ENCODE assay signal across 8 mouse cellular contexts in genomic region chr11:120304886-120305534, GRCm38 (mm10). TPM values are rescaled to one million over a fixed set of nuclear protein-coding genes. Genes with fewer than 3 reads are reported as not detected.
DNase-seq lines count a peak whose midpoint lies in the region; ATAC-seq and TF ChIP-seq lines count a peak whose summit lies in the region.

No protein-coding gene starts in this region.

- peak; percentile 73 for TF ChIP-seq CTCF in lung, postnatal 0 days (IDR thresholded peaks at IDR 0.05)

- H3K4me3 ChIP-seq in lung, postnatal 0 days (ENCODE audit: low read depth, low read length) = peak overlapping the region; percentile 53

- no peaks in the 10 kb centered on the region for H3K27me3 ChIP-seq in lung, postnatal 0 days (replicated peaks; ENCODE audit: insufficient read depth, low read length)

- peak overlapping the region; percentile 43 for H3K9ac ChIP-seq in lung, postnatal 0 days (replicated peaks; ENCODE audit: low read depth)

- TF ChIP-seq EP300 in lung, postnatal 0 days (IDR thresholded peaks at IDR 0.05) = no peak

- H3K36me3 ChIP-seq in lung, postnatal 0 days (ENCODE audit: insufficient read depth, low read length) = no peaks in the 10 kb centered on the region

- DNase-seq in Muller cell, postnatal 12 days (ENCODE audit: inconsistent ontology term) = peak; percentile 100
- DNase-seq in cerebellum, adult 8-10 months = peak; percentile 89
- DNase-seq in forelimb bud, embryonic 11.5 days (ENCODE audit: low read depth, low spot score) = peak; percentile 97
- DNase-seq in layer of hippocampus, adult 9-11 months = peak; percentile 89
- peak; percentile 96 for DNase-seq in lung, postnatal 0 days (ENCODE audit: low spot score)
- peak; percentile 71 for DNase-seq in ovary, postnatal 10 days (ENCODE audit: low spot score)
- peak; percentile 97 for DNase-seq in thymus, postnatal 0 days (ENCODE audit: low spot score)

- peak overlapping the region; percentile 74 for H3K27ac ChIP-seq in lung, postnatal 0 days (ENCODE audit: low read length)

- ATAC-seq in hematopoietic stem cell, adult 5-6 weeks (replicated peaks in 1 of 2; ENCODE audit: insufficient read depth in 1 of 2, low FRiP score in 2 of 2, low TSS enrichment in 1 of 2, low read depth in 1 of 2, poor library complexity in 2 of 2, severe bottlenecking in 2 of 2) = peak; percentile 75 to 83
- peak; percentile 97 for ATAC-seq in lung, postnatal 0 days

- no peaks in the 10 kb centered on the region for H3K9me3 ChIP-seq in lung, postnatal 0 days (ENCODE audit: low read length)

- peak overlapping the region; percentile 85 for H3K4me2 ChIP-seq in lung, postnatal 0 days (replicated peaks; ENCODE audit: low read depth, low read length)

- WGBS in lung, postnatal 0 days = 1% methylated on average over 41 of the region's 53 CpGs

- H3K4me1 ChIP-seq in lung, postnatal 0 days (ENCODE audit: insufficient read depth, low read depth, low read length) = peaks cover 21% of the 10 kb centered on the region

RNA-seq across cellular contexts. Expression of gene Actg1, which starts 43.3 kb away (rescaled TPM):
- 814 and 932 TPM in 2 replicates for total RNA-seq in hematopoietic stem cell, adult 5-6 weeks (2017)
- polyA plus RNA-seq in lung, postnatal 0 days (2015; fragmentation: Nextera tagmentation; extraction: Ambion mirVana) = 1,989 and 2,317 TPM in 2 replicates
- 1,815 and 1,857 TPM in 2 replicates for polyA plus RNA-seq in thymus, postnatal 0 days (2015; fragmentation: Nextera tagmentation; extraction: Ambion mirVana)

RNA-seq across cellular contexts. Expression of gene Fscn2, which starts 56.3 kb away (rescaled TPM):
- 0.15 TPM in 1 of 2 replicates, not detected in the other for total RNA-seq in hematopoietic stem cell, adult 5-6 weeks (2017)
- 0.36 and 0.74 TPM in 2 replicates for polyA plus RNA-seq in lung, postnatal 0 days (2015; fragmentation: Nextera tagmentation; extraction: Ambion mirVana)
- 0.46 and 0.59 TPM in 2 replicates for polyA plus RNA-seq in thymus, postnatal 0 days (2015; fragmentation: Nextera tagmentation; extraction: Ambion mirVana)

Comparison
In these comparisons a context has a peak if more than half of its experiments do, and no peak if none do; other contexts are left out.
1. Peak in every context shown above with its lines: DNase-seq, ATAC-seq, H3K4me3 ChIP-seq and H3K27ac ChIP-seq.